Mouse (Mus musculus) hindbrain, embryonic 13.5 days (tissue): Measurements from ENCODE around the gene Traf1. TPM values are rescaled to one million over a fixed set of nuclear protein-coding genes. Genes with fewer than 3 reads are reported as not detected.

ENCODE experiments used
- ATAC-seq: fragments of 200-750 bp; cut with Nextera tagmentation; 2 replicates; pipeline ENCODE4 v1.8.0; 2017; ENCODE audit warnings: moderate TSS enrichment; ENCODE audit not compliant: low FRiP score
- H3K27ac ChIP-seq: fragments of 300-500 bp; sonication (generic); 2 replicates; pipeline ENCODE4 v1.5.1; 2015; ENCODE audit warnings: inconsistent platforms, mild to moderate bottlenecking, moderate library complexity
- H3K27me3 ChIP-seq: fragments of 300-500 bp; sonication (generic); 2 replicates; pipeline ENCODE4 v1.6.1; 2015; ENCODE audit warnings: mild to moderate bottlenecking, inconsistent platforms
- H3K36me3 ChIP-seq: fragments of 300-500 bp; sonication (generic); 2 replicates; pipeline ENCODE4 v1.6.1; 2015; ENCODE audit warnings: mild to moderate bottlenecking, inconsistent platforms
- H3K4me1 ChIP-seq: fragments of 300-500 bp; sonication (generic); replicated peaks from 2 replicates; pipeline ENCODE4 v1.6.1; 2015; ENCODE audit warnings: inconsistent platforms
- H3K4me2 ChIP-seq: fragments of 300-500 bp; sonication (generic); 2 replicates; pipeline ENCODE4 v1.6.1; 2015; ENCODE audit warnings: inconsistent platforms, mild to moderate bottlenecking, moderate library complexity
- H3K4me3 ChIP-seq: fragments of 300-500 bp; sonication (generic); 2 replicates; pipeline ENCODE4 v1.5.1; 2015; ENCODE audit warnings: mild to moderate bottlenecking, inconsistent platforms
- H3K9ac ChIP-seq: fragments of 300-500 bp; sonication (generic); 2 replicates; pipeline ENCODE4 v1.6.1; 2015; ENCODE audit warnings: mild to moderate bottlenecking, inconsistent platforms
- H3K9me3 ChIP-seq: fragments of 300-500 bp; sonication (generic); 2 replicates; pipeline ENCODE4 v1.6.1; 2016; ENCODE audit warnings: inconsistent platforms
- WGBS: fragments of 180-500 bp; shearing (Covaris S2); methylation state at CpG from one replicate; pipeline ENCODE4 v1.1.7; 2015; 5-methylcytosine and 5-hydroxymethylcytosine counted together
- polyA plus RNA-seq: library from polyadenylated mRNA; unstranded; fragments of >200 nt; fragmentation: Nextera tagmentation; extraction: Ambion mirVana; gene quantifications from 2 replicates; pipeline ENCODE4 v1.2.1, GENCODE M21; 2015

Gene Traf1
- polyA plus RNA-seq, 1 experiment from 2014 or later: 0.73 TPM

DNA sequence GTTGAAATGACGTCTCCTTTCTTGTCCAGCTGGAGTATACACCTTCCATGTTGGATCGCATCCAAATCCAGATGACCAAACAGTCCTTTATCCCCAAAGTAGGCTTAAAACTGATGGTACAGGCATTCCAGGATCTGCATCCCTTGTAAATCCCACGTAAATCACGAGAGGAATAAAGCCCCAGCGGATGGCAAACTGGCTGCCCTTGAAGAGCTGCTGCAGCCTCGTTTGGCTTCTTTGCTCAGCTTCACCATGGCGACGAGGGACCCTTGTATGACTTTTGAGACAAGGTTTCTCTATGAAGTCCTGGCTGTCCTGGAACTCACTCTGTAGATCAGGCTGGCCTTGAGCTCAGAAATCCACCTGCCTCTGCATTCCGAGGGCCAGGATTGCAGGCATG, 3.1 kb upstream of the Traf1 start:
- peaks cover 7% of the 10 kb centered on the region for H3K27me3 ChIP-seq
- H3K27ac ChIP-seq: no peak overlapping the region
- no peak for ATAC-seq
- H3K4me2 ChIP-seq: no peak overlapping the region
- WGBS: 70% methylated on average over 9 of the region's 9 CpGs
- H3K36me3 ChIP-seq: no peaks in the 10 kb centered on the region
- H3K9ac ChIP-seq: no peak overlapping the region
- no peaks in the 10 kb centered on the region for H3K9me3 ChIP-seq
- peaks cover 7% of the 10 kb centered on the region for H3K4me1 ChIP-seq
- no peak overlapping the region for H3K4me3 ChIP-seq

DNA sequence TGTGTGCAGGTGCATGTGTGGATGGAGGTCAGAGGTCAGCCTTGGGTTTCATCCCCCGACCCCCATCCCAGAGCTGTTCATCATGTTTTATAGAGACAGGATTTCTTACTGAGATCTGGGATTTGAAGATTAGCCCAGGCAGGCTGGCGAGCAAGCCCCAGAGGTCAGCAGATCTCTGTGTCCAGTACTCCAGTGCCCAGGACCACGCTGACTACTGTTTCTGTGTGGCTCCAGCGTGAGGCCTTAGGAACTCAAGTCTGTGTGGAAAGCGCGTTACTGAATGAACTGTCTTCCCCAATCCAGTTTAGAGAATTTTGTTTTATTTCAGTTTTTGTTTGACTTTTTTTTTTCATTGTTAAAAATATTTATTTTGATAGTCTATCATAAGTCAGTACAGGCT, 2.7 kb upstream of the Traf1 start:
- Histone ChIP-seq H3K27ac (no peak overlapping the region), H3K4me3 (no peak overlapping the region), H3K9ac (no peak overlapping the region), H3K4me2 (no peak overlapping the region), H3K4me1 (peaks cover 7% of the 10 kb centered on the region), H3K9me3 (no peaks in the 10 kb centered on the region), H3K27me3 (peaks cover 7% of the 10 kb centered on the region), H3K36me3 (no peaks in the 10 kb centered on the region)
- 91% methylated on average over 6 of the region's 6 CpGs for WGBS
- ATAC-seq: no peak

DNA sequence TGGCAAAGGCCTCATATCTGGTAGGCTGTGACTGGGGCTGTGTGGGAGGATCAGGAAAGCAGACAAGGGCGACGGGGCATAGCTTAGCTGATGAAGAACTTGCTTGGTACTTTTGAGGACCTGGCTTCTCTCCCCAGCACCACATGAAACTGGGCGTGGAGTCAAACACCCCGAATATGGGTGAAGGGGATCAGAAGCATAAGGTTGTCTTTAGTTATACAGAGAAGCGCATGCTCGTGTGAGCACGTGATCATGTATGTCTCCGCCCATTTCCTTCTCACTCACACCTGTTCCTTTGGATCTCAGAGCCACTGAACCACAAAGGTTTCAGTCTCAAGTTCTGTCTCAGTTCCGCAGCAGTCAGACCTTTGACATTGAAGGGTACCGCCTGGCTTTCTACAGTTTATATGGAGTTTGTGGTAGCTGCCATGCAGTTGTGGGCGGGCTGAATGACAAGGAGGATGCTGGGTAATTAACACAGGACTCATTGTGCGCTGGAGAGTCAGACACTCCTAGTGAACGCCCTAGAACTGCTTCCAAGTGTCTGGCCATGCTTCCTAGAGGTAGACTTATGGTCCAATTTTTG, 1.9 kb upstream of the Traf1 start:
- Histone ChIP-seq H3K27ac (no peak overlapping the region), H3K4me1 (peaks cover 7% of the 10 kb centered on the region; the same call in 1 of the 2 replicates), H3K36me3 (no peaks in the 10 kb centered on the region), H3K27me3 (peaks cover 7% of the 10 kb centered on the region), H3K4me3 (no peak overlapping the region), H3K4me2 (no peak overlapping the region), H3K9ac (no peak overlapping the region), H3K9me3 (no peaks in the 10 kb centered on the region)
- no peak for ATAC-seq
- WGBS: 87% methylated on average over 13 of the region's 13 CpGs

GRCm38 (mm10) chr2:34962893-34963292, 1.3 kb upstream of the Traf1 start:
- H3K9me3 ChIP-seq: no peaks in the 10 kb centered on the region
- peaks cover 7% of the 10 kb centered on the region; the same call in 1 of the 2 replicates for H3K4me1 ChIP-seq
- ATAC-seq: no peak
- no peaks in the 10 kb centered on the region for H3K36me3 ChIP-seq
- 93% methylated on average over 9 of the region's 9 CpGs for WGBS
- H3K27me3 ChIP-seq: peaks cover 7% of the 10 kb centered on the region
- H3K4me3 ChIP-seq: no peak overlapping the region
- H3K4me2 ChIP-seq: no peak overlapping the region
- no peak overlapping the region for H3K27ac ChIP-seq
- H3K9ac ChIP-seq: no peak overlapping the region

DNA sequence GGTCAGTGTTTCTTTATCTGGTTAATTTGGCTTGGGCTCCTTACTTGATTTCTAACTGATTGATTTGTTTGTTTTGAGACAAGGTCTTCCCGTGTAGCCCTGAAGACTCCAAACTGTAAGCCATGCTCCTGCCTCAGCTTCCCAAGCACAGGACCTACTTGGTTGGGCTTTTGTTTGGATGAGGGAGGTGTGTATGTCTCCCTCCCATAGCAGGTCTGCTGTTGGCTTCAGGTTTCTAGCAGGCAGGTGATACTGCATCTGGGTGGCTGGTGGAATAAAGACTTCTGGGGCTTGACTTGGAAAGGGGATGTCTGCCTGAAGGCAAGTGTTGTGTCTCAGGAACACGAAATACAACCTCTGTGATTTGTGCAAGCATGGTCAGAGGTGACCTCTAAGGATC, 639 bp upstream of the Traf1 start:
- Histone ChIP-seq H3K4me2 (no peak overlapping the region), H3K4me1 (peaks cover 7% of the 10 kb centered on the region; the same call in 1 of the 2 replicates), H3K9me3 (no peaks in the 10 kb centered on the region), H3K36me3 (no peaks in the 10 kb centered on the region), H3K4me3 (no peak overlapping the region), H3K9ac (no peak overlapping the region), H3K27ac (no peak overlapping the region), H3K27me3 (peaks cover 7% of the 10 kb centered on the region)
- ATAC-seq: no peak
- WGBS: 87% methylated on average over 2 of the region's 2 CpGs

DNA sequence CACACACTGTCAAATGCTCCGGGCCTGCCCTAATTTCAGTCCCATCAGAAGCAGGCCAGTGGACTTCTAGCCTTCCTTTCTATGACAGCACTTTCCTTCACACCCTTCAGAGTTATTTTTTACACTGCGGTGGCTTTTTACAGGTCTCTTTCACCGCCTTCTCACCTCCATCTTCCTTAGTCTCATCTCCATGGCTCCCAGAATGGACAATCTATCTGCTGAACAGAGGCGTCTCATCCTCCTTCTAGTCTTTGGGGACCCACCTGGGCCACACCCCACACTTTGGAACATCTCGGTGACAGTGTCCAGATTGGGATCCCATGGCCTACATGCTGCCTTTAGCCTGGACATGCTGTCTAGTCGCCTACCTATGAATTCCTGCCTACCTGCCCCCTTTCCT, 606 bp downstream of the Traf1 start:
- 73% methylated on average over 6 of the region's 6 CpGs for WGBS
- peaks cover 7% of the 10 kb centered on the region for H3K27me3 ChIP-seq
- peak overlapping the region; percentile 31; the same call in 1 of the 2 replicates for H3K9ac ChIP-seq

GRCm38 (mm10) chr2:34960466-34960865, 1.1 kb downstream of the Traf1 start:
- Histone ChIP-seq H3K4me3 (no peak overlapping the region), H3K27ac (no peak overlapping the region), H3K36me3 (no peaks in the 10 kb centered on the region), H3K4me1 (peaks cover 7% of the 10 kb centered on the region; the same call in 1 of the 2 replicates), H3K9ac (no peak overlapping the region), H3K4me2 (no peak overlapping the region), H3K27me3 (peaks cover 7% of the 10 kb centered on the region), H3K9me3 (no peaks in the 10 kb centered on the region)
- no peak for ATAC-seq
- WGBS: 86% methylated on average over 4 of the region's 5 CpGs

More for the DNA sequence above, 606 bp downstream of the Traf1 start:
- Histone ChIP-seq H3K36me3 (no peaks in the 10 kb centered on the region), H3K27ac (no peak overlapping the region), H3K9me3 (no peaks in the 10 kb centered on the region), H3K4me1 (peaks cover 7% of the 10 kb centered on the region; the same call in 1 of the 2 replicates), H3K4me3 (peak overlapping the region; percentile 16), H3K4me2 (peak overlapping the region; percentile 45)
- ATAC-seq: no peak

- Histone ChIP-seq H3K36me3 (no peaks in the 10 kb centered on the region), H3K9ac (no peak overlapping the region), H3K27me3 (peaks cover 7% of the 10 kb centered on the region), H3K9me3 (no peaks in the 10 kb centered on the region), H3K4me2 (no peak overlapping the region), H3K27ac (no peak overlapping the region), H3K4me1 (peaks cover 7% of the 10 kb centered on the region; the same call in 1 of the 2 replicates), H3K4me3 (no peak overlapping the region)
- ATAC-seq: no peak
- WGBS: 89% methylated on average over 7 of the region's 7 CpGs
These were observed 3.0 kb downstream of the Traf1 start for GRCm38 (mm10) chr2:34958582-34958981.

DNA sequence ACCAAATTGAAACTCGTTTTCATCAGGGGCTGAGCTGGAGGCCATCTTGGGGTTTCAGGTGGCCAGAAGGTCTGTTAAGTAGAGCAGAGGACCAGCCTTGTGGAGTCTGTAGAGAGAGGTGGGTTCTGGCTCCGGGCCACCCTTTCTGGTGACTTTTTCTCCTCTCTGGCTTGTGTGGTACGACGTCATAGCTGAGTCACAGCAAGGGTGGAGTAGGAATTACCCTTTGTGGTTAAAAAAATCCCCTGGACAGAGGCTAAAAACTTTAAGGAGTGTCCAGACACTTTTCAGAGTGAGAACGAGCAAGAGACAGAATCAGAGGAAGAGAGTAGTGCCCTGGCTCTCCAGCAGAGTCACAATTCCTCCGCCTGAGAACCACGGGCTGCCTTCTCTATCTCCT, 3.5 kb downstream of the Traf1 start:
- H3K9ac ChIP-seq: no peak overlapping the region
- H3K4me3 ChIP-seq: no peak overlapping the region
- H3K9me3 ChIP-seq: no peaks in the 10 kb centered on the region
- peaks cover 7% of the 10 kb centered on the region for H3K27me3 ChIP-seq
- WGBS: 80% methylated on average over 7 of the region's 7 CpGs
- H3K27ac ChIP-seq: no peak overlapping the region
- ATAC-seq: no peak
- H3K4me1 ChIP-seq: peaks cover 7% of the 10 kb centered on the region; the same call in 1 of the 2 replicates
- H3K4me2 ChIP-seq: no peak overlapping the region
- H3K36me3 ChIP-seq: no peaks in the 10 kb centered on the region

DNA sequence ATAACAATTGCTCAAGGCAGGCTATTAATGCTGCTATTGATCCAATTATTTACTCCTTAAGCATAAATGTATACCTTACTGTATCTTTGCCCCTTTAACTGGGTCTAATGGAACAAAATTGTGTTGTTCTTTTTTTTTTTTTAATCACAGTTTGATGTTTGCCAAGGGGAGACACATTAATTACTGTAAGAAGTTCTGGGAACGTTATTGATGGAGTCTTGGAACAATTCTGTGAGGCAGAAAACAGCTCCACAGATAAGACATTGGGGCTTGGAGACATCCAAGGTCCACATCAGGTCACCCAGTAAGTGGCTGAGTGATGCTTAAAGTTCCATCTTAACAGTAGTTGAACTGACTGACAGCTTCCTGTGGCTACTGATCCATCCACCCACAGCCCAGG, 4.2 kb downstream of the Traf1 start:
- H3K36me3 ChIP-seq: no peaks in the 10 kb centered on the region
- no peak overlapping the region for H3K27ac ChIP-seq
- no peak overlapping the region for H3K9ac ChIP-seq
- H3K9me3 ChIP-seq: no peaks in the 10 kb centered on the region
- H3K27me3 ChIP-seq: peaks cover 7% of the 10 kb centered on the region
- no peak overlapping the region for H3K4me3 ChIP-seq
- 83% methylated on average over 1 of the region's 1 CpGs for WGBS
- H3K4me1 ChIP-seq: peaks cover 7% of the 10 kb centered on the region; the same call in 1 of the 2 replicates
- ATAC-seq: no peak
- no peak overlapping the region for H3K4me2 ChIP-seq

GRCm38 (mm10) chr2:34956941-34957340, 4.6 kb downstream of the Traf1 start:
- WGBS: 79% methylated on average over 5 of the region's 5 CpGs
- H3K9ac ChIP-seq: no peak overlapping the region
- no peak for ATAC-seq
- no peak overlapping the region for H3K4me2 ChIP-seq
- no peaks in the 10 kb centered on the region for H3K36me3 ChIP-seq
- H3K4me1 ChIP-seq: peaks cover 7% of the 10 kb centered on the region; the same call in 1 of the 2 replicates
- no peak overlapping the region for H3K27ac ChIP-seq
- peaks cover 7% of the 10 kb centered on the region for H3K27me3 ChIP-seq
- no peak overlapping the region for H3K4me3 ChIP-seq
- H3K9me3 ChIP-seq: no peaks in the 10 kb centered on the region

DNA sequence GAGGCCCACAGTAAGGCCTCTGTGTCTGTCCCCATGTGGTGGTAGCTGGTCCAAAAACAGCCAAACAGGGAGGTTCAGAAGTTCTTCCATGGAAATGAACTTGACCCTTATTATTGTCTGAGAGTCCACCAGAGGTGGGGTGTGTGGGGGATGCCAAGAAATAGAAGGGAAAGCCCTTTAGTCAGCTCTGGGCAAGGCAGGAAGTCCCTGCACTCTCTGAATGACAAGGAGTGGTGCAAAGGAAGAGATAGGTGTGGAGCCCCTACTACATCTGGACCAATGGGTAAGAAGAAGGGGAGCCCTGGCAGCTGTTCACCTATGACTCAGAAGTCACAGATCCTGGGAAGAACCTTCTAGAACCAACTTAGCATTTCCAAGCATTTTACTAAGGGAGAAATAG, 7.2 kb downstream of the Traf1 start:
- Histone ChIP-seq H3K4me2 (no peak overlapping the region), H3K4me3 (no peak overlapping the region), H3K9me3 (no peaks in the 10 kb centered on the region), H3K9ac (no peak overlapping the region), H3K27ac (no peak overlapping the region), H3K27me3 (no peaks in the 10 kb centered on the region), H3K36me3 (no peaks in the 10 kb centered on the region), H3K4me1 (no peaks in the 10 kb centered on the region)
- ATAC-seq: no peak

GRCm38 (mm10) chr2:34953547-34954116, 7.9 kb downstream of the Traf1 start:
- no peak overlapping the region for H3K9ac ChIP-seq
- H3K27me3 ChIP-seq: no peaks in the 10 kb centered on the region
- H3K9me3 ChIP-seq: no peaks in the 10 kb centered on the region
- H3K4me2 ChIP-seq: no peak overlapping the region
- ATAC-seq: no peak
- 87% methylated on average over 2 of the region's 2 CpGs for WGBS
- no peak overlapping the region for H3K4me3 ChIP-seq
- no peaks in the 10 kb centered on the region for H3K36me3 ChIP-seq
- H3K27ac ChIP-seq: no peak overlapping the region
- no peaks in the 10 kb centered on the region for H3K4me1 ChIP-seq
